Mouse (Mus musculus) heart, adult 11 months (tissue): ENCODE measurements at regions not wholly inside any gene's neighbourhood (a gene's known extent, or its start where the extent isn't known, plus 50 kb on each side); places are given as distances from the start of the nearest gene placed in this dataset.
A peak's percentile ranks its signal among the peaks of the same experiment; 100 is the strongest.

Experiments
- DNase-seq: peaks from one replicate; pipeline ENCODE4 v3.0.0; 2022

DNA sequence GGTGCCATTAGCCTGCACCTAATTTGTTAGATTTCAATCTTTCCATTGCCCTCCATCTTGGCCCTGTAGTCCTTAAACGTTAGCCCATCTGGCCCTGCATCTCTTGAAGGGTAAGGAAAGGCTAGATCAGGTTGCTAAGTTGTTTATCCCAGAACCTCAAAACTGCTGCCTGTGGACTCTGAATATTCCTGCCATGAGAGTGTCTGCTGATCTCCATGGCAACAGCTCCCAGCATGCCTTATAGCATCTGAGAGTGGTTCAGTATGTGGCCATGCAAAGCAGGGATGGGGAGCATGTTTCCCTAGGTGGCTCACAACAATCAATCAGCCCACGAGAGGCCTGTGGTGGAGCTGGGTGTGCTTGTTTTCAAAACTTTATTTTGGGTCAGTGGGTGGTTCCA is 346.3 kb downstream of the Rps24 start:
- no peak for DNase-seq

GRCm38 (mm10) chr14:24838219-24838618 is 351.3 kb downstream of the Rps24 start:
- DNase-seq: peak; percentile 46

DNA sequence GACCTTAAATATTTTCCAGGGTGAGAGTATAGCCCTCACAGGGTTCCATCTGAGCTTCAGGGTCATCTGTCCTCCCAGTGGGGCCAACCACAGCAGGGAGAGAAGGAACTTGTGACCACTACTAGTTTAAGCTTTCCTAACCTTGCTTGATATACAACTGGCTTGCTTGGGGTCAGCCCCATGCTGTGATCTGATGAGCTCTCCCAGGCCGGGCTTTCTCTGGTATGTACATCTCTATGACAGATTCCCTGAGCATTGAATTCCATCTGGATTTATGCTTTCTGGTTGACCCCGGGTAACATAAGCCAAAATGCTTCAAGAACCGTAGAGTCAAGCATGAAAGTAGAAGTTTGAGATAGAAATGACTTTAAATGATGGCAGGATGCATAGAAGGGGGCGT is 352.1 kb downstream of the Rps24 start:
- DNase-seq: peak; percentile 76

- no peak for DNase-seq
Observed at GRCm38 (mm10) chr14:24841715-24842496, 355.0 kb downstream of the Rps24 start.

DNA sequence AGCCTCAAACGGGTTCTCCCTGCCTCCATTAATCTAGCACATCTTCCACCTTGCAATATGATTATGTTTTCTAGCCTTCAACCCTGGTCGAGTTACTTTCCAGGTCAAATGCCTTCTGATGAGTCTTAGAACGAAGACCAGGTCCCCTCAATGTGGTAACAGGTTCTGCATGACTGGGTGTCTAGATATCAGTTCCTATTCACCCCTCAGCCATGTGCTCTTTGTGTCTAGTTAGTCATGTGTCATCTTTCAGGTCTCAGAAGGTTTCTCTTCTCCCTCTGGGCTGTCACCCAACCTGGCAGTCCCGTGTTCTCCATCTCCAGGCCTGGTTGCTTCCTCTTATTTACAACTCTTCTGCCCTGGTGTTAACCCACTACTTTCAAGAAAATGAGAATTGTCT is 356.7 kb downstream of the Rps24 start:
- no peak for DNase-seq

DNA sequence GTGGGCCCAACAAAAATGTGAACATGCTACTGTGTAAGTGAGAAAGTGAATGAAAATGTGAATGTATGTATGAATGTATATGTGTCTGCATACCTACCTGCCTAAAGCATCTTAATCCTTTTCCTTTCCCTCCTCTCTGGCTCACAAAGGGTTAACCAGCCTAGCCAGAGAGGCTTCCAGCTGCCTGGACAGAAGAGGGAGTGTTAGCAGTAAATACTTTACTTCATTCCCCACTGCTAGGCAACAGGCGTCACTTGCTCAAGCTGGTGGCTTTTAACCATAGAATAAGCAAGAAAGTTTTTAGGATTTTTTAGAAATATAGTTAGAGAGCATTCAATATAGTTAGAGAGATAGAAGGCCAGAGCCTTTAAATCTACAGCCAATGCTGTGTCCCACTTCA is 363.6 kb downstream of the Rps24 start:
- DNase-seq: no peak

GRCm38 (mm10) chr14:24854459-24854858 is 367.5 kb downstream of the Rps24 start:
- no peak for DNase-seq

- DNase-seq: peak; percentile 71
Observed at GRCm38 (mm10) chr14:24862171-24862570, 375.2 kb downstream of the Rps24 start.

DNA sequence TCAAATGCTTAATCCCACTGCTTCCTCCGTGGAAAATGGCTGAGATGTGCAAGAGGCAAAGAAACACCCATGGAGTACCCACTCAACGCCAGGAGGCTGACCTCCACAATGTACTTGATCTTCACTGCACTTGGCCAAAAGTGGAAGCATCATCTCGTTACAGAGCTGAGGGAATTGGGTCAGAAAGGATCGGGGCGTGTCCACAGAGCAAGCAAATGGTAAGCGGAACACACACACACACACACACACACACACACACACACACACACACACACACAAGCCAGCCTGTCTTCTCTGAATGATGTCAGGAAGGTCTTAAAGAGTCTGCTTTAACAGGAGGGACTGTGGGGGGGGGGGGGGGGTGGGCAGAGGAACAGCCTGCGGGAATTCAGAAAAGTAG is 375.7 kb downstream of the Rps24 start:
- peak; percentile 60 for DNase-seq

- DNase-seq: peak; percentile 92
Observed at GRCm38 (mm10) chr14:24863116-24863515, 376.2 kb downstream of the Rps24 start.

GRCm38 (mm10) chr14:24865579-24866230 is 378.8 kb downstream of the Rps24 start:
- DNase-seq: peak; percentile 91

DNA sequence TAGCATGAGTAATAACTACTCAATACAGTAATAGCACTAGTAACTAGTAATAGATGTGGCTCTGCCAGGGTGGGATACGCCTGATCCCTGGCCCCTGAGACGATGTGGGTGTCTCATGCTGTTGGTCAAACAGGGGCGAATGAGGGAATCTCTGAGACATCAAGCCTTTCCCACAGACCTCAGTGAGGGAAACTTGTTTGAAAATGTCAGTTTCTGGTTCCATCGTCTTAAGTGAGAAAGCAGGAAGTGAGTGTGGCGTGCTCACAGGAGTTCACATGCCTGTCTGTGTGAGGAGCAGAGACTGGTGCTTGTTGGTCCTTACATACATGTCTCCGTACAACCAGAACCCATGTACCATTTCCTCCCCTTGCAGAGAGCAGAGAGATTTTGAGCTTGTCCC is 380.9 kb downstream of the Rps24 start:
- no peak for DNase-seq

DNA sequence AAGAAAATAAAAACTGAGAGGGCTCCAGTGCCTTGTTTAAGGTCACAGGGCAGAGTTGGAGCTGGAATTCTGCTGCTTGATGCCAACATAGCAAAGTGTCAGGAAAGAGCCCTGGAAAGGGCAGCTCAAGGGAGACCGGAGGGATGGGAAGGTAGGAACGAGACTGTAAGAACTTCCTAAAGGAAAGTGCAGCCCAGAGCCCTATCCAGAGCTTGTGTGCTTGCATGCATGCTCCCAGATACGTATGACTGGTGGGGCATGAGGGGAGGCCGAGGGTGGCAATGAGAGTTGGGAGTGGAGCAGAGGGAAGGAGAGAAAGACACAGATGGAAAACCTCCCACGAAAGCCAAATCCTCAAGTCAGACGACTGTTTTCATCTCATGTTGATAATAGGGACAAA is 381.8 kb downstream of the Rps24 start:
- peak; percentile 52 for DNase-seq

DNA sequence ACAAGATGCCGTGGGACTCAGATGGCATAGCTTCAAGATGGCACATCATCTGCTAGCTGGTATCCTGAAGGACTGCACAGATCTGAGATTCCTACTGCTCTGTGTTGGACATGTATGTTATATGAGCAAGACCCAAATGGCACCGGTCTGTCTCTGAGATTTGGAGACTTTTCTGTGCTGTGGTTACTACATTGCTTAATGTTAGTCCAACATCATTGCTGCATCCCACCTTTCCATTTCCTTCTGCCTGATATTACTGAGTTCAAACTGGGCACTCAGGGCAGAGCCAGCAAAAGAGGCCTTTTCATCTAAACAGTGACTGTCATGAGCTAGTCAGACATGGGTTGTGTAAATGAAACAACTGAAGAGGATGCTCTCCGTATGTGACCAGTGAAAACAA is 383.3 kb downstream of the Rps24 start:
- no peak for DNase-seq

DNA sequence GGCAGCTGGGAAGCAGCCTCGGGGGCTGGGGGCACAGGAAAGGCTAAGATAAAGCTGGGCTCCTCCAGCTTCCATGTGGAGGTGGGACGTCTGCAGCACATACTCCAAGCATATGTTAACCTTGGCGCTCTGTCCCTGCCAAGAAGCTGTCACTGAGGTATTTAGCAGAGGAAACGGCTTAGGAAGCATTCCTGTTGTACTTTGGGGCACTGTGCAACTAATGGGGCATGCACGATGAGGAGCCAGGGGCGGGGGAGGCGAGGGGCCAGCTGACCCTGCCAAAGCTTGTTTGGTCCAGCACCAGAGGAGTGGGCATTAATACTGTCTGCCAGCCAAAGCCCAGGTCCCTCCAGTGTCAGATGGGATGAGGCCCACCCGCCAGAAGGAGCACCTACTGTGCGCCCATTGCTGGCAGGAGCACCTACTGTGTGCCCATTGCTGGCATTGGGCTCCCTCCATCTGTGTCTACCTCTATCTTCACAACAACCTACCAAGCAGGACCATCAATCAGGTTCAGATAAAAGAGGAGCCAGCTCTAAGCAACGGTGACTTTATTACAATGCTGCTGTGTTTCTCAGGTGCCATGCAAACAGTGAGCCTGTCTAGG is 384.6 kb downstream of the Rps24 start:
- DNase-seq: peak; percentile 89

- peak; percentile 51 for DNase-seq
Observed at GRCm38 (mm10) chr14:24872931-24873330, 386.0 kb downstream of the Rps24 start.

- DNase-seq: peak; percentile 59
Observed at GRCm38 (mm10) chr14:24873406-24873805, 386.5 kb downstream of the Rps24 start.

GRCm38 (mm10) chr14:24874426-24875155 is 387.7 kb downstream of the Rps24 start:
- DNase-seq: peak; percentile 66

DNA sequence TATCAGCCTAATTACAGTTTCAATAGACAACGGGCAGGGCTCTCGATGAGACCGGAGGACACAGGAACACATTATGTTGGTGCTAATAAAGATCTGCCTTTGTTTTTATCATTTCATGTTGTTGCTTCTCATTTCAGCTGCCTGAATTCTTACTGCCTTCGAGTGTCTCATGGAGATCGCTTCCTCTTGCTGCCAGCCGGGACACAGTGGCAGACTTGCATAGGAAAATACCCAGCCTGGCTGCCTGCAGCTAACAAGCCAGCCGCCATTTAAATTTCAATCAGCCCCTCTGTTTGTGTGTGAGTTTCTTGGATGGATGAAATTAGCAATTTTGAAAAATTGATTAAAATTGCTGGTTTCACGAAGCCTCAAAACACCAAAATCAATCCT is 388.2 kb downstream of the Rps24 start:
- peak; percentile 85 for DNase-seq

- DNase-seq: peak; percentile 82
Observed at GRCm38 (mm10) chr14:24875934-24876333, 389.0 kb downstream of the Rps24 start.

- peak; percentile 85 for DNase-seq
Observed at GRCm38 (mm10) chr14:24876508-24876907, 389.6 kb downstream of the Rps24 start.

DNA sequence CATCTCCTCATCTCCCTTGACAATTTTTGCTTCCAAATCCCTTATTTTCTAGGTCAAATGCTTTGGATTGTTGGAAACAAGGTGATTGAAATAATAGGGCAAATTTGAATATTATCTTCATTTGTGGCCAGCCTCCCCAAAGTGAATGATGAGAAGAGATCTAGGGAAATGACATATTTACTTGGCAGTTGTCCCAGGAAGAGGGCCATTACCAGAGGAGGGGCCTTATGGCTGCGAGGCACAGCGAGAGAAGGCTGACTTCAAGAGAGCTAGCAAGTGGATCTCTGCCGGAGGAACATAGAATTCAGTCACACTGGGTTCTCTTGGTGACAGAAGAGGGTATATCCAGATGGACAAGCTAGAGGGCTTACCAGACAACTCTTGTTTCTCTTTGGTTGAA is 390.9 kb downstream of the Rps24 start:
- peak; percentile 76 for DNase-seq

DNA sequence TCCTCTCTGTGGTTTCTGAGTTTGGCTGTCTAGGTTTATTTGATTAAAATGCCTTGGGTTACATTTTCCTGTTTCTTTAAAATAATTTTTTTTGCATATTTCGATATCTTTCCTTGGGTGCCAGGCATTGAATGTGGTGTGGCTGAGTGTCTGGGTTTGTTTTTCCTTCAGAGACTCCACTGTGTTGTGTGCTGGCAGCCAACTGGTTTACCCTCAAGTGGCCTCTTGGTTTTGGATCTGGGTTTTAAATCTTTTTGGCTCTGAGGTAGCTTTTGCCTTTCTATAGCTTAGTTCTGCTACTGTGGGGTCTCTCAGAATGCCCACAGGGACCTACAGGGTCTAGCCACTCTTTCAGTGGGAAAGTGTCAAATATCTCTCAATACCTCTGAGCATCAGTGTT is 399.2 kb downstream of the Rps24 start:
- DNase-seq: peak; percentile 23
